Mouse (Mus musculus) midbrain, embryonic 14.5 days (tissue): ENCODE results near the gene Slc44a1. TPM values are rescaled to one million over a fixed set of nuclear protein-coding genes. Genes with fewer than 3 reads are reported as not detected.

Experiments
- ATAC-seq: fragments of 200-750 bp; cut with Nextera tagmentation; 2 replicates; pipeline ENCODE4 v1.8.0; 2017; ENCODE audit warnings: moderate number of reproducible peaks, moderate library complexity; ENCODE audit not compliant: low FRiP score, low TSS enrichment
- DNase-seq: peaks from one replicate; pipeline ENCODE4 v3.0.0-alpha.2; 2015
- H3K27ac ChIP-seq: fragments of 300-500 bp; sonication (generic); replicated peaks from 2 replicates; pipeline ENCODE4 v1.5.1; 2014; ENCODE audit warnings: mild to moderate bottlenecking, low read depth, low read length, moderate library complexity
- H3K27me3 ChIP-seq: fragments of 300-500 bp; sonication (generic); 2 replicates; pipeline ENCODE4 v1.6.1; 2014; ENCODE audit warnings: low read length, control low read depth, mixed read lengths; ENCODE audit not compliant: control insufficient read depth, insufficient read depth
- H3K36me3 ChIP-seq: fragments of 300-500 bp; sonication (generic); 2 replicates; pipeline ENCODE4 v1.6.1; 2014; ENCODE audit warnings: low read length, control low read depth; ENCODE audit not compliant: control insufficient read depth, insufficient read depth
- H3K4me1 ChIP-seq: fragments of 300-500 bp; sonication (generic); 2 replicates; pipeline ENCODE4 v1.6.1; 2014; ENCODE audit warnings: mild to moderate bottlenecking, antibody characterized with exemption, low read length, control low read depth; ENCODE audit not compliant: control insufficient read depth, insufficient read depth
- H3K4me2 ChIP-seq: fragments of 300-500 bp; sonication (generic); 2 replicates; pipeline ENCODE4 v1.6.1; 2014; ENCODE audit warnings: mild to moderate bottlenecking, low read length, moderate library complexity
- H3K4me3 ChIP-seq: fragments of 300-500 bp; sonication (generic); replicated peaks from 2 replicates; pipeline ENCODE4 v1.5.1; 2014; ENCODE audit warnings: low read depth, low read length
- H3K9ac ChIP-seq: fragments of 300-500 bp; sonication (generic); replicated peaks from 2 replicates; pipeline ENCODE4 v1.6.1; 2014; ENCODE audit warnings: mild to moderate bottlenecking, low read length, moderate library complexity
- H3K9me3 ChIP-seq: fragments of 300-500 bp; sonication (generic); 2 replicates; pipeline ENCODE4 v1.6.1; 2016; ENCODE audit warnings: low read length, control low read depth, mixed read lengths; ENCODE audit not compliant: control insufficient read depth
- WGBS: fragments of 180-500 bp; shearing (Covaris S2); extraction: QIAGEN DNeasy Blood & Tissue Kit; methylation state at CpG from one replicate; pipeline ENCODE4 v1.1.7; 2014; 5-methylcytosine and 5-hydroxymethylcytosine counted together
- polyA plus RNA-seq: library from polyadenylated mRNA; unstranded; fragments of >200 nt; fragmentation: Nextera tagmentation; extraction: Ambion mirVana; gene quantifications from 2 replicates; pipeline ENCODE4 v1.2.1, GENCODE M21; 2014

The Slc44a1 gene
- polyA plus RNA-seq, 1 experiment from 2014 or later, result 16.1 TPM

GRCm38 (mm10) chr4:53547381-53547780, 107.2 kb downstream of the Slc44a1 start:
- Histone ChIP-seq H3K4me2 (no peak overlapping the region), H3K27me3 (no peaks in the 10 kb centered on the region), H3K9ac (no peak overlapping the region), H3K36me3 (peaks cover 8% of the 10 kb centered on the region; the same call in 1 of the 2 replicates), H3K4me1 (no peaks in the 10 kb centered on the region), H3K9me3 (no peaks in the 10 kb centered on the region), H3K27ac (no peak overlapping the region), H3K4me3 (no peak overlapping the region)
- no peak for DNase-seq
- WGBS, result 98% methylated on average over 5 of the region's 5 CpGs
- no peak for ATAC-seq

- Histone ChIP-seq H3K9ac (no peak overlapping the region), H3K9me3 (no peaks in the 10 kb centered on the region), H3K4me1 (no peaks in the 10 kb centered on the region), H3K27me3 (no peaks in the 10 kb centered on the region), H3K4me3 (no peak overlapping the region), H3K36me3 (peaks cover 8% of the 10 kb centered on the region; the same call in 1 of the 2 replicates), H3K4me2 (no peak overlapping the region), H3K27ac (no peak overlapping the region)
- 84% methylated on average over 4 of the region's 4 CpGs for WGBS
- ATAC-seq, result no peak
- DNase-seq, result peak; percentile 60
Measured at GRCm38 (mm10) chr4:53549375-53549774, 109.2 kb downstream of the Slc44a1 start.

GRCm38 (mm10) chr4:53564618-53565017, 124.4 kb downstream of the Slc44a1 start:
- ATAC-seq (no peak), DNase-seq (no peak)
- H3K4me1 ChIP-seq, result no peaks in the 10 kb centered on the region
- WGBS, result 82% methylated on average over 5 of the region's 5 CpGs
- H3K36me3 ChIP-seq, result 0 out of 2 replicates have a peak, but pooled peaks cover 15% of the 10 kb centered on the region
- H3K9ac ChIP-seq, result no peak overlapping the region
- H3K9me3 ChIP-seq, result no peaks in the 10 kb centered on the region
- no peak overlapping the region for H3K27ac ChIP-seq
- no peak overlapping the region for H3K4me2 ChIP-seq
- no peak overlapping the region for H3K4me3 ChIP-seq
- H3K27me3 ChIP-seq, result no peaks in the 10 kb centered on the region

GRCm38 (mm10) chr4:53567065-53567464, 126.9 kb downstream of the Slc44a1 start:
- H3K27ac ChIP-seq, result no peak overlapping the region
- DNase-seq (no peak), ATAC-seq (no peak)
- 0 out of 2 replicates have a peak, but pooled peaks cover 7% of the 10 kb centered on the region for H3K36me3 ChIP-seq
- H3K27me3 ChIP-seq, result no peaks in the 10 kb centered on the region
- 91% methylated on average over 1 of the region's 1 CpGs for WGBS
- no peak overlapping the region for H3K4me2 ChIP-seq
- H3K4me1 ChIP-seq, result no peaks in the 10 kb centered on the region
- H3K4me3 ChIP-seq, result no peak overlapping the region
- no peaks in the 10 kb centered on the region for H3K9me3 ChIP-seq
- H3K9ac ChIP-seq, result no peak overlapping the region

- no peaks in the 10 kb centered on the region for H3K4me1 ChIP-seq
- H3K4me3 ChIP-seq, result no peak overlapping the region
- no peak overlapping the region for H3K27ac ChIP-seq
- DNase-seq, result no peak
- 93% methylated on average over 2 of the region's 2 CpGs for WGBS
- H3K9ac ChIP-seq, result no peak overlapping the region
- no peaks in the 10 kb centered on the region for H3K27me3 ChIP-seq
- H3K36me3 ChIP-seq, result no peaks in the 10 kb centered on the region
- H3K9me3 ChIP-seq, result no peaks in the 10 kb centered on the region
- no peak for ATAC-seq
- no peak overlapping the region for H3K4me2 ChIP-seq
Measured at GRCm38 (mm10) chr4:53575558-53575957, 135.3 kb downstream of the Slc44a1 start.

GRCm38 (mm10) chr4:53587676-53588075, 147.5 kb downstream of the Slc44a1 start:
- no peak overlapping the region for H3K4me3 ChIP-seq
- H3K9me3 ChIP-seq, result no peaks in the 10 kb centered on the region
- H3K9ac ChIP-seq, result no peak overlapping the region
- H3K36me3 ChIP-seq, result no peaks in the 10 kb centered on the region
- ATAC-seq (no peak), DNase-seq (no peak)
- H3K4me1 ChIP-seq, result no peaks in the 10 kb centered on the region
- no peak overlapping the region for H3K4me2 ChIP-seq
- no peak overlapping the region for H3K27ac ChIP-seq
- H3K27me3 ChIP-seq, result no peaks in the 10 kb centered on the region

GRCm38 (mm10) chr4:53588936-53589335, 148.7 kb downstream of the Slc44a1 start:
- DNase-seq, result no peak

GRCm38 (mm10) chr4:53589466-53589865, 149.3 kb downstream of the Slc44a1 start:
- no peak for ATAC-seq
- DNase-seq, result no peak
- no peaks in the 10 kb centered on the region for H3K27me3 ChIP-seq
- no peaks in the 10 kb centered on the region for H3K9me3 ChIP-seq
- H3K4me2 ChIP-seq, result no peak overlapping the region
- H3K4me1 ChIP-seq, result no peaks in the 10 kb centered on the region
- no peak overlapping the region for H3K27ac ChIP-seq
- no peaks in the 10 kb centered on the region for H3K36me3 ChIP-seq
- WGBS, result 88% methylated on average over 4 of the region's 4 CpGs
- H3K9ac ChIP-seq, result no peak overlapping the region
- H3K4me3 ChIP-seq, result no peak overlapping the region

More at GRCm38 (mm10) chr4:53588936-53589335, 148.7 kb downstream of the Slc44a1 start:
- 86% methylated on average over 1 of the region's 1 CpGs for WGBS
- Histone ChIP-seq H3K4me1 (no peaks in the 10 kb centered on the region), H3K4me3 (no peak overlapping the region), H3K27ac (no peak overlapping the region), H3K9me3 (no peaks in the 10 kb centered on the region), H3K9ac (no peak overlapping the region), H3K4me2 (no peak overlapping the region), H3K27me3 (no peaks in the 10 kb centered on the region), H3K36me3 (no peaks in the 10 kb centered on the region)
- no peak for ATAC-seq

GRCm38 (mm10) chr4:53590163-53590562, 149.9 kb downstream of the Slc44a1 start:
- DNase-seq, result no peak
- H3K27ac ChIP-seq, result no peak overlapping the region
- H3K9me3 ChIP-seq, result no peaks in the 10 kb centered on the region
- no peak overlapping the region for H3K9ac ChIP-seq
- H3K27me3 ChIP-seq, result no peaks in the 10 kb centered on the region
- H3K4me3 ChIP-seq, result no peak overlapping the region
- ATAC-seq, result no peak
- H3K4me2 ChIP-seq, result no peak overlapping the region
- H3K36me3 ChIP-seq, result no peaks in the 10 kb centered on the region
- H3K4me1 ChIP-seq, result no peaks in the 10 kb centered on the region
- WGBS, result 68% methylated on average over 4 of the region's 4 CpGs
